Mouse (Mus musculus) Muller cell, postnatal 12 days (primary cell): ENCODE results near the gene Samsn1.

Experiments
- DNase-seq: peaks from one replicate; pipeline ENCODE4 v3.0.0-alpha.2; 2015; ENCODE audit errors: inconsistent ontology term

Gene Samsn1

GRCm38 (mm10) chr16:75933357-75933756 is 88.7 kb downstream of the Samsn1 start:
- DNase-seq, result no peak

- DNase-seq, result no peak
Observed at GRCm38 (mm10) chr16:75930222-75930553, 91.9 kb downstream of the Samsn1 start.

DNA sequence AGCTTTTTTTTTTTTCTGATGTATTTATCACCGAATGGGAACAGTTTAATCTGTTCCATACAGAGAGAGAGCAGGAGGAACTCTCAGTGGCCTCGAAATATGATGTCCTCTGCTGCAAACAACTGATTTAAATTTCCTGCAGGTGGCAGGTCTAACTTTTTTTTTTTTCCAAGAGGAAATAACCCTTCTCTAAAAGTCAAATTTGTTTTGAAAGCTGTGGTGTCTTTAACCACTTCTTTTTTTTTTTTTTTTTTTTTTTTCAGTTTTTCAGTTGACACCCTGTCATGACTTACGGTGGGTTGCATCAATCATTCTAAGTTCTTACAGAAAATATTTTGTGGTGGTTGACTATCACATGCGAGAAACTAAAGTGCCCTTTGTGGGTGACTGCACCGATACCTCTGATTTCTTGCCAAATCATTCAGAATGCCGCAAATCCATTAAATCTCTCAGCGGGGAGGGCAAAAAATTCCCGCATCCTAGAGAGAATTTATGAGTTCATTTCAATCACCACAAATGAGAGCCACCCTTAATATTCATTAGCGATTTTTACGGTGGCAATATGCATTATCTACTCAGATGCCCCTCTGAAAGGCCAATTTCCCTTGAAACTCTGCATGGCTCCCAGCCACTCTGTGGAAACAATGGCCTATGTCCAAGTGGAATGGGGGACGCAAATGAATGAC is 92.4 kb downstream of the Samsn1 start:
- DNase-seq, result peak; percentile 44

DNA sequence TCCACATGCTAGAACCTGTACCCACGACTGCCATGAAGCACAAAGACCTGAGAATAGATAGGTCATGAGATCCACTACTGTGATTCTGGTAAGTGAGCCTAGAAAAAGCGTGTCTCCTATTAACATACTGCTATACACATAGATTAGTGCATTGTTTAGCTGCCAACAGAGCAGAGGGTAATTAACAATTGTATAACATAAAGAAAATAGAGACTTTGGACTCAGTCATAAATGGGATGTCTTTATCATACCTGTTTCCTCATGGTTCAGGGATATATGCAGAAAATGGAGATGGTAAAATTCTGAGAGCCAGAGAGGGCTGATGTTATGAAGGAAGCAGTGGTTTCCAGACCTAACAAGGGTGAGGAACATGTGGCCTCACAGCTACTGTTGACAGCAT is 95.6 kb downstream of the Samsn1 start:
- DNase-seq, result no peak

- peak; percentile 16 for DNase-seq
Observed at GRCm38 (mm10) chr16:75920870-75921269, 101.2 kb downstream of the Samsn1 start.

GRCm38 (mm10) chr16:75919298-75919697 is 102.8 kb downstream of the Samsn1 start:
- DNase-seq, result no peak

- DNase-seq, result no peak
Observed at GRCm38 (mm10) chr16:75917712-75918111, 104.4 kb downstream of the Samsn1 start.

DNA sequence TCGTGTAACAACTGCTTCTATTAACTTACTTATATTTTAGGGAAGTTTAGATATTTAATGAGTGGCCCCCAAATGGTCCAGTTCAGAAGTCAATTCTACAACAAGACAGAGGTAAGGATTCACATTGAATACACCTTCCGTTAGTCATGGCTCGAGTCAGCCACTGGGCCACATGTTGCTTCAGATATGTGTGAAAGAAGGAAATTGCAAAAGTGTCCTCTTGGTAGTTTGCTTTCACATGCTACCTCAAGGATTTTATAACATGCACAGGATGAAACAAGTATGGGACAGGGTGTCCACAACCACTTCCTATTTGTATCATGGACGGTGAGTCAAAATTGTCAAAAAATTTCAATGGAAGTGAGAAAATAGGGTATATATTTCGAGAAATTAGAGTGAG is 110.0 kb downstream of the Samsn1 start:
- no peak for DNase-seq

- DNase-seq, result no peak
Observed at GRCm38 (mm10) chr16:75908635-75909494, 113.2 kb downstream of the Samsn1 start.

GRCm38 (mm10) chr16:75906790-75907189 is 115.3 kb downstream of the Samsn1 start:
- DNase-seq, result no peak

- no peak for DNase-seq
Observed at GRCm38 (mm10) chr16:75906260-75906659, 115.8 kb downstream of the Samsn1 start.

DNA sequence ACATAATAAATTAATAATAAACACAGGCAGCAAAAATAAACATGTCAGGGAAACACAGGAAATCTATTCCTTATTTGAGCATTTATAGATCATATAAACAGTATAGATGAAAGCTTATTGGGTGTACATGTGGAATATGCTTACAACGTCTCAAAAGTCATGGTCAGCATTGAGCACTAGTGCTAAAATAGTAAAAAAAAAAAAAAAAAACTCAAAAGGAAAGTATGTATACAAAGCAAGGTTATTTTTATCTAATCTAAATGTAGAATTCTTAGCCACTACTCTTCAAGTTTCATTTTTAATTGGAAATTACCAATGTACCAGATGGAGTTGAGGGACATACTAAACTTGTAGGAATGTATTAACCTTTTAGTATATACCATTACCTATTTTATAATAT is 116.8 kb downstream of the Samsn1 start:
- DNase-seq, result no peak

DNA sequence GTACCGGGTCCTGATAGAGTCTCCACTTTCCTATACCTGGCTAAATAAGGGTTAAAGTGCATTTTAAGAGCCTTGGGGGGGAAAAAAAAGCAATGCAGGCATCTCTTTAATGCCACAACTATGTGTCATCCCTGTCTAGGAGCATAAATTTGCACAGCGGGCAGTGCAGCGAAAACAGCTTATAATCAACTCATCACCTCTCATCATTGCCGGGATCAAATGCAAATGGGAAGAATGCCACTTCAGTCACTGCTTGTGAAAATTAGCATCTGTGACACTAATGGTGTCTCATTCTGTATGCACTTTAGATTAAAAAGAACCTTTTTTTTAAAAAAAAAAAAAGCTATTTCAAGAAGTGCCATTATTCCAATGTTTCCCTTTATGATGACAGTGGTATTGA is 118.0 kb downstream of the Samsn1 start:
- no peak for DNase-seq

GRCm38 (mm10) chr16:75903028-75903427 is 119.1 kb downstream of the Samsn1 start:
- DNase-seq, result no peak

DNA sequence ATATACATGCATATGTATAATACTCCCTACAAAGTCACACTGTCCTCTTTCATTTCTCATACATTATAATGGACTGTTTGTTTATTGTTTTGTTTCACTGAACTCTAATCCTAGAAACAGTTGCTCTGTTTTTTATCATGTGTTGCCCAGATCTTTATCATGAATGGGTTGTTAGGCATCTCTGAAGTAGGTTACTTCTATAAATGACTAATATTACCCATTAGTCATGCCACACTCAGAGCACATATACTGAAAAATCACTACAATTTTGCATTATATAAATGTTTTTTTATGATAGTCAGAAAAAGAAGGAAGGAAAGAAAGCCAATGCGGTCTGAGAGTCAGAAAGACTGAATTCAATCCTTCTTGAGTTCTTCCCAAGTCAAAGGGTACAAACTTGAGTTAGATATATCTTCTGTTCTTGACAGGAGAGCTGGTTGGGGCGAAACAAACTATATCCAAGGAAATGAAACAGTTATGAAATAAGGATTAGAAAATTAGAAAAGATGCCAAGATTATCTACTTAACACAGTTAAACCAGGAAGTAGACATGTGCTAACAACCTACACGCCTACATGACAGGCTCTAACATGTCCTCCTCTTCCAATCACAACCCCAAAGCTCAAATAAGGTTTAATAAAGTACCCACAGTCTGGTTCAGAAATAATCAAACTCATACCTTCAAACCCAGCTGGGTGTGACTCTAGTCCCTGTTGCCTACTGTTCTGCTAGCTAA is 122.0 kb downstream of the Samsn1 start:
- no peak for DNase-seq

GRCm38 (mm10) chr16:75897828-75898367 is 124.2 kb downstream of the Samsn1 start:
- no peak for DNase-seq

DNA sequence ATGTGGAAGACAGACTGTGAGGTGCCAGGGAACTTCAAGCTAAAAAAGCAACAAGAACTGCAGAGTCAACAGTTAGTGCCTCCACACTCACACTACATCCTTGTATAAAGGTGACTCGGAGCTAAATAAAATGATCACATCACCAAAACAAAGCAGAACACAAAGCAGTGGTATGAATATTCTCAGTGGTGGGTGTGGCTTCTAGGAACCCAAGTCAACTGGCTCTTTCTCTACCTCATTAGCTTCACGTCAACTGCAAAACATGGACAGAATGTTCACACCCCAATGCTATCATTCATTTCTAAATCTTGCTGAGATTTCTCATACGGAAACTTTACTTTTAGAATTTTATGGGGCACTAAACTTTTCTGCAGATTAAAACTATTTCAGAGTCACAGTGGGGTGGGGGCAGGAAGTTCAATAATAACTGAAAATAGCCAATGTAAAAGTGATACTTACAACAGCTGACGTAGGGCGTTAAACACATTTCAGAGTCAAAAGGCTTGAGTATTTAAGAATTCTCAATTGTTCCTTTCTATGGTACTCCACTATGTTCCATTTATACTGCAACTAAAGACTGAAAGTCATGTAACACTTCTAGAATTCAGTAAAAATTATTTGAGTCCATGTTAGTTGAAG is 127.7 kb downstream of the Samsn1 start:
- DNase-seq, result no peak

DNA sequence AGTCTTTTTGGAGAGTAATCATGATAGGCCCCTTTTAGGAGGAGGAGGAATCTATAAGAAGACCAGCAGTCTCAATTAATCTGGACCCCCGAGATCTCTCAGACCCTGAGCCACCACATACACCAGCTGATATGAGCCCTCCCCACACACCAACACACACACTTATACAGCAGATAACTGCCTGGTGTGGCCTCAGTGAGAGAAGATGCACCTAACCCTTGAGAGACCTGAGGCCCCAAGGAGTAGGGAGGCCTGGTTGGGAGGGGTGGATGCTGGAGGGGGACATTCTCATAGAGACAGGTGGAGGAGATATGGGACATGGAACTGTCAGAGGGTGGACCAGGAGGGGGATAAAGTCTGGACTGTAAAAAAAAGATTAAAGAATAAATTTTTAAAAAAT is 128.6 kb downstream of the Samsn1 start:
- DNase-seq, result no peak

- DNase-seq, result no peak
Observed at GRCm38 (mm10) chr16:75889081-75889646, 132.9 kb downstream of the Samsn1 start.

DNA sequence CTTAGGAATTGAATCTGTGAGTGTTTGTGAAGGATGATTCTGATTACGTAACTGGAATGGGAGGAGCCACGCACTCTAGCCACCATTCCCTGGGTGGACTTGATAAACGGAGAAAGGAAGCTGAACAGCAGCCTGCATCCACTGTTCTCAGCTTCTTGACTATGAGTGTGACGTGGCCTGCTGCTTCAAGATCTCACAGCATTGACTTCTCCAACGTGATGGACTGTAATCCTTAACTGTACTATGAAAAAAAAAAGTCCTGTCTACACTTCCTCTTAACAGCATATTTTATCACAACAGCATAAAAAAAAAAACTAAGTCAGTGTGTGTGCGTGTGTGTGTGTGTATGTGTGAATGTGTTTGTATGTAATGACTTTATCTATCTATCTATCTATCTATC is 134.9 kb downstream of the Samsn1 start:
- no peak for DNase-seq

DNA sequence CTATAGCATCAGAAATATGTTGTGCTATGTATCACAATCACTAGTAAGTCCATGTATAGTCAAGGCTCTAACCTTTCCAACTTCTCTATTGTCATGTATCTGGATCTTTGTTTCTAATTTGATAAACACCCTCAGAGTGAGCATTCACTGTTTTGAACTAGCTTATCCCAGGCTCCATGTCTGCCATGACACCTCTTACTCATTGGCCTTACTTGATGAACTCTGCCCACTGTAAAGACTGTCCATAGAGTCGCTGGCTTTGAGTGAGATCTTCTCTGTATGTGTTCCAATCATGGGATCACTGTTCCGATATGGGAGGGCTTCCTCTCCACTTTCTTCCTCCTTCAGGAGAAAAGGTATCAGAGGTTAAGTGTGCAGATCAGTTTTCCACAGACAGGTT is 143.2 kb downstream of the Samsn1 start:
- no peak for DNase-seq

DNA sequence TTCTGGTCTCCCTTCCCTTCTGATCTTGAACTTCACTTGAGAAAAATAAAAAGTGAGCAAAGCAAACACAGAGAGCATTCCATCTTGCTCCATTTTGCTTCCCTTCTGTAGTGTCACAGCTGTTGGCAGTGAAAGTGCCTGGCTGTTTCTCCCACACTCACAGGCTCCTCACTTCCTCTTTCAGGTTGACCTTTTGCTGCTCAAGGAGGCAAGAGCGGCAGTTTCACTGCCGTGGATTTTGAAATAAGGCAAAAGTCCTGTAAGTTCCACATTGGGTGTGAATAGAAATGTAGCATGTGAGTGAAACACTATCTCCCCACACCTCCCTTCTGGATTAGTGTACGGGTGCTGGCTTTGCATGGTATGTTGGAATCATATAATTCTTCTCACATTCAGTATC is 144.9 kb downstream of the Samsn1 start:
- DNase-seq, result no peak
